Mouse (Mus musculus): ENCODE measurements around the gene Slc11a1. TPM values are rescaled to one million over a fixed set of nuclear protein-coding genes. Genes with fewer than 3 reads are reported as not detected.

Slc11a1 gene
- 11.7 and 16.3 TPM in 2 replicates for polyA plus RNA-seq (2012; rRNA removed)

GRCm38 (mm10) chr1:74374980-74375379, at the start of gene Slc11a1:
Gene Slc11a1 (plus strand): TSS chr1:74375195.

GRCm38 (mm10) chr1:74361812-74362211, 13.2 kb upstream of the Slc11a1 start, which contains the start of gene Catip:
Gene Catip (plus strand): TSS chr1:74362108.

DNA sequence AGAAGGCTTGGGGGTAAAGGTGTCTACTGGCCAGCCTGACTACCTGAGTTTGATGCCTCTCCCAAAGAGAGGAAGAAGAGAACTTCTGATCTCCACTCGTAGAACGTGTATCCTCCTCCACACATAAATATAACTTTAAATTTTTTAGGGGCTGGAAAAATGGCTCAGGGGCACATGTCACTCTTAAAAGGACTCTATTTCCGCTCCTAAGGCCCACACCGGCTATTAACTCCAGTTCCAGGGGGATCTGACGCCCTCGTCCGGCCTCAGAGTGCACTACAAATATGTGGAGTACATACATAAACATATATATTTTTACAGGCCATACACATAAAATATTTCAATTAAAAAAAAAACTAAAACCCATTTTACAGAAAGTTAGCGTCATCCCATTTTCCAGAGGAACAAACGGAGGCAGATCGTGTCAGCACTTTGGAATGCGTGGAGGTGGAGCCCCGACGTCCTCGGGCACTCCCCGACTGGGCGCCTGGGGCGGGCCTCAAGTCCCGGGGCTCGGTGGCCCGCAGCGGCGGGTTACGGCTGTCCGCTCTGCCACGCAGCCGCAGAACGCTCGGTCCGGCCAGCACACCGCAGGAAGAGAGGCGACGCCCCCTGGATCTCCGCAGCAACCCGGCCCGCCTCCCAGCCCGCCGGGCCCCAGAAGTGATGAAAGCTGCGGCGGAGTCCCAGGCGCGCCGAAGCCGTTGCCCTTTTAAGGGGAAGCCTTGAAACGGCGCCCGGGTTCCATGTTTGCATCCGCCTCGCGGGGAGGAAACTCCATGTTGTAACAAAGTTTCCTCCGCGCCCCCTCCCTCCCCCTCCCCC, 16.1 kb downstream of the Slc11a1 start, which contains the start of gene Ctdsp1:
Gene Ctdsp1, plus strand, starts transcription at position 586 of the 825 bp plus-strand sequence.

GRCm38 (mm10) chr1:74408589-74409504, 33.9 kb downstream of the Slc11a1 start, which contains the start of gene Vil1:
Gene Vil1 (plus strand): TSS chr1:74409376.

Other genes starting within 250 kb of the Slc11a1 start
- gene Rufy4, start 249.7 kb upstream of the Slc11a1 start, polyA plus RNA-seq (2012; rRNA removed) = 1.2 and 1.3 TPM in 2 replicates
- 0.11 and 0.39 TPM in 2 replicates for gene Cxcr2, start 221.2 kb upstream of the Slc11a1 start, polyA plus RNA-seq (2012; rRNA removed)
- gene Cxcr1, start 180.6 kb upstream of the Slc11a1 start, polyA plus RNA-seq (2012; rRNA removed) = 0.11 TPM in 1 of 2 replicates, not detected in the other
- 139 and 239 TPM in 2 replicates for gene Arpc2, start 139.1 kb upstream of the Slc11a1 start, polyA plus RNA-seq (2012; rRNA removed)
- gene Gpbar1, start 96.6 kb upstream of the Slc11a1 start, polyA plus RNA-seq (2012; rRNA removed) = 1.2 and 1.4 TPM in 2 replicates
- 76.4 and 88.7 TPM in 2 replicates for gene Aamp, start 90.5 kb upstream of the Slc11a1 start, polyA plus RNA-seq (2012; rRNA removed)
- 56.1 and 60.5 TPM in 2 replicates for gene Pnkd, start 90.3 kb upstream of the Slc11a1 start, polyA plus RNA-seq (2012; rRNA removed)
- 463 and 586 TPM in 2 replicates for gene Tmbim1, start 69.6 kb upstream of the Slc11a1 start, polyA plus RNA-seq (2012; rRNA removed)
- gene Catip, start 13.1 kb upstream of the Slc11a1 start, polyA plus RNA-seq (2012; rRNA removed) = 0.48 and 0.56 TPM in 2 replicates
- gene Ctdsp1, start 16.3 kb downstream of the Slc11a1 start, polyA plus RNA-seq (2012; rRNA removed) = 78.4 and 78.6 TPM in 2 replicates
- 7.3 and 9.6 TPM in 2 replicates for gene Vil1, start 34.2 kb downstream of the Slc11a1 start, polyA plus RNA-seq (2012; rRNA removed)
- gene Cnot9, start 130.9 kb downstream of the Slc11a1 start, polyA plus RNA-seq (2012; rRNA removed) = 5.4 and 5.6 TPM in 2 replicates
- gene Plcd4, start 167.7 kb downstream of the Slc11a1 start, polyA plus RNA-seq (2012; rRNA removed) = 0.03 and 0.06 TPM in 2 replicates
- 0.31 and 1.2 TPM in 2 replicates for gene Usp37, start 169.1 kb downstream of the Slc11a1 start, polyA plus RNA-seq (2012; rRNA removed)
- gene Zfp142, start 213.1 kb downstream of the Slc11a1 start, polyA plus RNA-seq (2012; rRNA removed) = 3.8 and 4.4 TPM in 2 replicates
- gene Bcs1l, start 213.1 kb downstream of the Slc11a1 start, polyA plus RNA-seq (2012; rRNA removed) = 4.7 and 5.1 TPM in 2 replicates
- 16.7 and 18.9 TPM in 2 replicates for gene Rnf25, start 226.2 kb downstream of the Slc11a1 start, polyA plus RNA-seq (2012; rRNA removed)
- 0.87 and 0.96 TPM in 2 replicates for gene Stk36, start 226.2 kb downstream of the Slc11a1 start, polyA plus RNA-seq (2012; rRNA removed)

All from stomach, adult 2 months (tissue).